Mouse (Mus musculus) layer of hippocampus, adult 11-12 months (tissue): ENCODE data around the gene Ddx49.

Source experiments
- DNase-seq: peaks from one replicate; pipeline ENCODE4 v3.0.0; 2022; ENCODE audit warnings: low spot score

Ddx49 gene

GRCm38 (mm10) chr8:70259043-70259442, 43.2 kb downstream of the Ddx49 start:
- no peak for DNase-seq

- no peak for DNase-seq
These were observed 43.7 kb downstream of the Ddx49 start for GRCm38 (mm10) chr8:70258600-70258999.

GRCm38 (mm10) chr8:70257456-70257855, 44.8 kb downstream of the Ddx49 start:
- DNase-seq: no peak

DNA sequence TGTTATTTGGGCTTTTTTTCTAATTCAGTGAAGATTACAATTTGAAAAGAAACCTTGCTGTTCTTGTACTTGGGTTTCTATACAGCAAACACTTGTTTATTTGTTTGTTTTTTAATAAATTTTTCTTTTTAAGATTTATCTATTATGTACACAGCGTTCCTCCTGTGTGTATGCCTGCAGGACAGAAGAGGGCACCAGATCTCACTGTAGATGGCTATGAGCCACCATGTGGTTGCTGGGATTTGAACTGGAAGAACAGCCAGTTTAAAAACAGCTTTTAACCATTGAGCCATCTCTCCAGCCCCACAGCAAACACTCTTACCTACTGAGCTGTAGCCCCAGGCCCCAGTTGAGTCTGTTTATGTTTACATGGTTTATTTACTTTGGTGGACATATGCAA, 47.7 kb downstream of the Ddx49 start:
- DNase-seq: no peak

DNA sequence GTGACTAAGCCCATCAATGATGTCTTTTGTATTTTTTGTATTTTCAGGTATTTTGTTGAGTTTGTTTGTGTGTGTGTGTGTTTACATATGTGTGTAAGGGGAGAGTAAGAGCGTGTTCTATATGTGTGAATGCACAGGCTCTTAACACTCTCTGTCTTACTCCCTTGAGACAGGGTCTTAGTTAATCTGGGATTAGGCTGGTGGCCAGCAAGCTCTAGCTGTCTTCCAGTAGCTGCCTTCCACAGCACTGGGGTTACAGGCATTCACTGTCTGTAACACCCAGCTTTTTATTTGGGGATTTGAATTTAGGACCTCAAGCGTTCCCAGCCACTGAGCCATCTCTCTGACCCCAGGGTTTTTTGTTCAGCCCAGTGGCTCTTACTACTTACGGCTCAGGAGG, 54.4 kb downstream of the Ddx49 start:
- DNase-seq: no peak

DNA sequence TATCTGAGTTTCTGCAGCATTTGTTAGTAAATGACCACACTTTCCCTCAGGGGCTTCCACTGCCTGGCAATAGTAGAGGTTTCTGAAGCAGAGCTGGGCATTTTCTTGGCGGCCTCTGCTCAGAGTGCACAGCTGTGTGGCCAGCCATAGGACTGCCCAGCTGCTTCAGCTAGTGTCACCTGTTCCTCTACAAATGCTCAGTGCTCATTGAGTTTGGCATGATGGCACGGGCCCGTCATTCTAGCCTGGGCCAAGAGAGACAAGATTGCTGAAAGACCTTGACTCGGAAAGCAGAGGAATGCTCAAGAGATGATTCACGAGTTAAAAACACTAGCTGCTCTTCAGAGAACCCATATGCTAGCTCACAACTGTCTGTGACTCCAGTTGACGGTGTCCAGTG, 55.7 kb downstream of the Ddx49 start:
- DNase-seq: no peak
